Mouse (Mus musculus): ENCODE results near the gene Ttk.

Ttk gene

GRCm38 (mm10) chr9:83893767-83894330 is 59.4 kb downstream of the Ttk start:
- DNase-seq (ENCODE audit: inconsistent ontology term), result peak; percentile 72

GRCm38 (mm10) chr9:83902086-83902485 is 67.6 kb downstream of the Ttk start:
- no peak for DNase-seq (ENCODE audit: inconsistent ontology term)

- no peak for DNase-seq (ENCODE audit: inconsistent ontology term)
These were observed 71.3 kb downstream of the Ttk start for GRCm38 (mm10) chr9:83905820-83906219.

GRCm38 (mm10) chr9:83907017-83907416 is 72.5 kb downstream of the Ttk start:
- DNase-seq (ENCODE audit: inconsistent ontology term), result no peak

GRCm38 (mm10) chr9:83909836-83910235 is 75.3 kb downstream of the Ttk start:
- no peak for DNase-seq (ENCODE audit: inconsistent ontology term)

- DNase-seq (ENCODE audit: inconsistent ontology term), result no peak
These were observed 76.4 kb downstream of the Ttk start for GRCm38 (mm10) chr9:83910926-83911325.
